Mouse (Mus musculus) retina, postnatal 1 day (tissue): ENCODE measurements around the gene Scd3.
A peak's percentile ranks its signal among the peaks of the same experiment; 100 is the strongest.
"Not testable (repeated sequence)": the region's sequence is repeated elsewhere in the genome, so short reads cannot be mapped to it uniquely, and the experiment has no call there.

ENCODE experiments used
- DNase-seq: peaks from one replicate; pipeline ENCODE4 v3.0.0-alpha.2; 2012

Gene Scd3

GRCm38 (mm10) chr19:44275418-44275817 is 72.3 kb downstream of the Scd3 start:
- DNase-seq = no peak

- DNase-seq = no peak
Observed at GRCm38 (mm10) chr19:44276861-44277260, 73.8 kb downstream of the Scd3 start.

GRCm38 (mm10) chr19:44277931-44278330 is 74.9 kb downstream of the Scd3 start:
- no peak for DNase-seq

GRCm38 (mm10) chr19:44280755-44281154 is 77.7 kb downstream of the Scd3 start:
- no peak for DNase-seq

- DNase-seq = not testable (repeated sequence)
Observed at GRCm38 (mm10) chr19:44281825-44282447, 78.9 kb downstream of the Scd3 start.

- peak; percentile 73 for DNase-seq
Observed at GRCm38 (mm10) chr19:44282534-44283156, 79.6 kb downstream of the Scd3 start.

- no peak for DNase-seq
Observed at GRCm38 (mm10) chr19:44283157-44284024, 80.3 kb downstream of the Scd3 start.

GRCm38 (mm10) chr19:44284025-44284695 is 81.1 kb downstream of the Scd3 start:
- peak; percentile 99 for DNase-seq

- no peak for DNase-seq
Observed at GRCm38 (mm10) chr19:44284723-44285122, 81.7 kb downstream of the Scd3 start.

- DNase-seq = no peak
Observed at GRCm38 (mm10) chr19:44285554-44285953, 82.5 kb downstream of the Scd3 start.

- no peak for DNase-seq
Observed at GRCm38 (mm10) chr19:44286109-44286508, 83.0 kb downstream of the Scd3 start.

GRCm38 (mm10) chr19:44287415-44288110 is 84.5 kb downstream of the Scd3 start:
- no peak for DNase-seq

- no peak for DNase-seq
Observed at GRCm38 (mm10) chr19:44292083-44292482, 89.0 kb downstream of the Scd3 start.

- no peak for DNase-seq
Observed at GRCm38 (mm10) chr19:44292483-44292882, 89.4 kb downstream of the Scd3 start.

GRCm38 (mm10) chr19:44292941-44293768 is 90.1 kb downstream of the Scd3 start, which contains the start of gene Scd2:
TSS of gene Scd2 (plus strand) at chr19:44293674.
- peak; percentile 62 for DNase-seq
